Mouse (Mus musculus) lung, postnatal 0 days (tissue): Measurements from ENCODE around the gene Ttll10. TPM values are rescaled to one million over a fixed set of nuclear protein-coding genes. Genes with fewer than 3 reads are reported as not detected.

Experiments used
- ATAC-seq: fragments of 200-750 bp; cut with Nextera tagmentation; 2 replicates; pipeline ENCODE4 v1.8.0; 2017; ENCODE audit warnings: moderate library complexity
- DNase-seq: peaks from one replicate; pipeline ENCODE4 v3.0.0-alpha.2; 2016; ENCODE audit warnings: low spot score
- H3K27ac ChIP-seq: fragments of 300-500 bp; sonication (generic); 2 replicates; pipeline ENCODE4 v1.5.1; 2014; ENCODE audit warnings: antibody characterized with exemption, mild to moderate bottlenecking, low read length, mixed read lengths
- H3K27me3 ChIP-seq: fragments of 300-500 bp; sonication (generic); replicated peaks from 2 replicates; pipeline ENCODE4 v1.6.1; 2014; ENCODE audit warnings: low read length, mixed read lengths; ENCODE audit not compliant: insufficient read depth
- H3K36me3 ChIP-seq: fragments of 300-500 bp; sonication (generic); 2 replicates; pipeline ENCODE4 v1.6.1; 2014; ENCODE audit warnings: low read length, mixed read lengths; ENCODE audit not compliant: insufficient read depth
- H3K4me1 ChIP-seq: fragments of 300-500 bp; sonication (generic); 2 replicates; pipeline ENCODE4 v1.6.1; 2014; ENCODE audit warnings: antibody characterized with exemption, low read depth, low read length, mixed read lengths; ENCODE audit not compliant: insufficient read depth
- H3K4me2 ChIP-seq: fragments of 300-500 bp; sonication (generic); replicated peaks from 2 replicates; pipeline ENCODE4 v1.6.1; 2014; ENCODE audit warnings: low read depth, mild to moderate bottlenecking, low read length, moderate library complexity, mixed read lengths
- H3K4me3 ChIP-seq: fragments of 300-500 bp; sonication (generic); 2 replicates; pipeline ENCODE4 v1.5.1; 2014; ENCODE audit warnings: low read depth, low read length
- H3K9ac ChIP-seq: fragments of 300-500 bp; sonication (generic); replicated peaks from 2 replicates; pipeline ENCODE4 v1.6.1; 2014; ENCODE audit warnings: low read depth, mild to moderate bottlenecking
- H3K9me3 ChIP-seq: fragments of 300-500 bp; sonication (generic); 2 replicates; pipeline ENCODE4 v1.6.1; 2016; ENCODE audit warnings: low read length, mixed read lengths
- CTCF ChIP-seq: IDR thresholded peaks from 2 replicates; pipeline ENCODE4 v1.5.1; 2016; ENCODE audit warnings: antibody characterized with exemption, mild to moderate bottlenecking
- EP300 ChIP-seq: IDR thresholded peaks from 2 replicates; pipeline ENCODE4 v1.6.1; 2016; ENCODE audit warnings: antibody characterized with exemption, mild to moderate bottlenecking, control low read depth
- WGBS: fragments of 180-500 bp; shearing (Covaris S2); extraction: QIAGEN DNeasy Blood & Tissue Kit; methylation state at CpG from one replicate; pipeline ENCODE4 v1.1.7; 2014; 5-methylcytosine and 5-hydroxymethylcytosine counted together
- polyA plus RNA-seq: library from polyadenylated mRNA; unstranded; fragments of >200 nt; fragmentation: Nextera tagmentation; extraction: Ambion mirVana; gene quantifications from 2 replicates; pipeline ENCODE4 v1.2.1, GENCODE M21; 2015

Gene Ttll10
- polyA plus RNA-seq, 1 experiment from 2014 or later, result 2.1 TPM

GRCm38 (mm10) chr4:156054130-156054529 lies 5.1 kb downstream of the Ttll10 start:
- H3K4me2 ChIP-seq, result no peak overlapping the region
- no peak for TF ChIP-seq EP300
- no peak for TF ChIP-seq CTCF
- no peak overlapping the region for H3K27ac ChIP-seq
- H3K4me1 ChIP-seq, result no peaks in the 10 kb centered on the region
- no peak overlapping the region for H3K4me3 ChIP-seq
- no peak overlapping the region for H3K9ac ChIP-seq
- no peaks in the 10 kb centered on the region for H3K36me3 ChIP-seq
- no peaks in the 10 kb centered on the region for H3K27me3 ChIP-seq
- DNase-seq (no peak), ATAC-seq (no peak)
- 65% methylated on average over 4 of the region's 4 CpGs for WGBS
- H3K9me3 ChIP-seq, result no peaks in the 10 kb centered on the region

- H3K9ac ChIP-seq, result no peak overlapping the region
- no peaks in the 10 kb centered on the region for H3K4me1 ChIP-seq
- no peak overlapping the region for H3K27ac ChIP-seq
- no peaks in the 10 kb centered on the region for H3K27me3 ChIP-seq
- H3K36me3 ChIP-seq, result no peaks in the 10 kb centered on the region
- ATAC-seq (no peak), DNase-seq (no peak)
- H3K4me3 ChIP-seq, result no peak overlapping the region
- TF ChIP-seq EP300 (no peak), CTCF (no peak)
- 55% methylated on average over 4 of the region's 4 CpGs for WGBS
- H3K9me3 ChIP-seq, result no peaks in the 10 kb centered on the region
- no peak overlapping the region for H3K4me2 ChIP-seq
Observed at GRCm38 (mm10) chr4:156053113-156053512, 6.1 kb downstream of the Ttll10 start.

GRCm38 (mm10) chr4:156050391-156050980 lies 8.7 kb downstream of the Ttll10 start:
- Histone ChIP-seq H3K4me3 (no peak overlapping the region), H3K9ac (no peak overlapping the region), H3K36me3 (no peaks in the 10 kb centered on the region), H3K4me2 (no peak overlapping the region), H3K27me3 (no peaks in the 10 kb centered on the region), H3K27ac (no peak overlapping the region), H3K4me1 (no peaks in the 10 kb centered on the region), H3K9me3 (no peaks in the 10 kb centered on the region)
- ATAC-seq, result peak; percentile 63
- TF ChIP-seq CTCF (no peak), EP300 (no peak)
- 45% methylated on average over 6 of the region's 6 CpGs for WGBS
- peak; percentile 55 for DNase-seq

GRCm38 (mm10) chr4:156049779-156050178 lies 9.4 kb downstream of the Ttll10 start:
- ATAC-seq, result no peak
- no peak for TF ChIP-seq CTCF
- no peak for TF ChIP-seq EP300
- 61% methylated on average over 3 of the region's 3 CpGs for WGBS
- no peak for DNase-seq
- no peaks in the 10 kb centered on the region for H3K27me3 ChIP-seq
- H3K36me3 ChIP-seq, result no peaks in the 10 kb centered on the region
- H3K4me1 ChIP-seq, result no peaks in the 10 kb centered on the region
- H3K27ac ChIP-seq, result no peak overlapping the region
- no peak overlapping the region for H3K4me3 ChIP-seq
- no peak overlapping the region for H3K9ac ChIP-seq
- H3K9me3 ChIP-seq, result no peaks in the 10 kb centered on the region
- no peak overlapping the region for H3K4me2 ChIP-seq

GRCm38 (mm10) chr4:156044754-156045153 lies 14.5 kb downstream of the Ttll10 start:
- H3K9ac ChIP-seq, result no peak overlapping the region
- H3K4me1 ChIP-seq, result no peaks in the 10 kb centered on the region
- 42% methylated on average over 5 of the region's 5 CpGs for whole genome bisulfite sequencing
- H3K27me3 ChIP-seq, result no peaks in the 10 kb centered on the region
- H3K4me2 ChIP-seq, result no peak overlapping the region
- ATAC-seq (no peak), DNase-seq (no peak)
- H3K4me3 ChIP-seq, result no peak overlapping the region
- no peaks in the 10 kb centered on the region for H3K36me3 ChIP-seq
- H3K27ac ChIP-seq, result no peak overlapping the region
- TF ChIP-seq EP300, result no peak
- no peak for TF ChIP-seq CTCF
- H3K9me3 ChIP-seq, result no peaks in the 10 kb centered on the region

- ATAC-seq (no peak), DNase-seq (no peak)
- Histone ChIP-seq H3K27ac (no peak overlapping the region), H3K9ac (no peak overlapping the region), H3K36me3 (no peaks in the 10 kb centered on the region), H3K4me1 (peaks cover 17% of the 10 kb centered on the region), H3K27me3 (peaks cover 4% of the 10 kb centered on the region; the same call in 1 of the 2 replicates), H3K4me2 (peak overlapping the region; percentile 25), H3K4me3 (no peak overlapping the region), H3K9me3 (no peaks in the 10 kb centered on the region)
- WGBS, result 28% methylated on average over 25 of the region's 25 CpGs
- TF ChIP-seq EP300, result no peak
- no peak for TF ChIP-seq CTCF
Observed at GRCm38 (mm10) chr4:156034901-156035300, 24.3 kb downstream of the Ttll10 start.

GRCm38 (mm10) chr4:156034301-156034700 lies 24.9 kb downstream of the Ttll10 start:
- no peak for ATAC-seq

More at GRCm38 (mm10) chr4:156034301-156034700, 24.9 kb downstream of the Ttll10 start:
- peaks cover 17% of the 10 kb centered on the region for H3K4me1 ChIP-seq
- no peak for DNase-seq
- no peak overlapping the region for H3K4me3 ChIP-seq
- 63% methylated on average over 4 of the region's 4 CpGs for WGBS
- H3K9ac ChIP-seq, result no peak overlapping the region
- H3K27ac ChIP-seq, result no peak overlapping the region
- no peak overlapping the region for H3K4me2 ChIP-seq
- peaks cover 4% of the 10 kb centered on the region; the same call in 1 of the 2 replicates for H3K27me3 ChIP-seq
- H3K36me3 ChIP-seq, result no peaks in the 10 kb centered on the region
- H3K9me3 ChIP-seq, result no peaks in the 10 kb centered on the region
- no peak for TF ChIP-seq EP300
- no peak for TF ChIP-seq CTCF
